Mouse (Mus musculus) inflammation-experienced regulatory T-cells, adult 6 months (primary cell): ENCODE measurements around the gene Slc44a5. TPM values are rescaled to one million over a fixed set of nuclear protein-coding genes. Genes with fewer than 3 reads are reported as not detected.

ENCODE experiments used
- ATAC-seq: one replicate; pipeline ENCODE4 v1.8.0; 2017
- polyA plus RNA-seq, 3 experiments: library from polyadenylated mRNA; unstranded; fragments of 100-300 nt; shearing (Covaris generic); gene quantifications; one replicate each; pipeline ENCODE4 v1.2.1; 2017

Slc44a5 gene
- polyA plus RNA-seq, 3 experiments from 2014 or later = not detected

DNA sequence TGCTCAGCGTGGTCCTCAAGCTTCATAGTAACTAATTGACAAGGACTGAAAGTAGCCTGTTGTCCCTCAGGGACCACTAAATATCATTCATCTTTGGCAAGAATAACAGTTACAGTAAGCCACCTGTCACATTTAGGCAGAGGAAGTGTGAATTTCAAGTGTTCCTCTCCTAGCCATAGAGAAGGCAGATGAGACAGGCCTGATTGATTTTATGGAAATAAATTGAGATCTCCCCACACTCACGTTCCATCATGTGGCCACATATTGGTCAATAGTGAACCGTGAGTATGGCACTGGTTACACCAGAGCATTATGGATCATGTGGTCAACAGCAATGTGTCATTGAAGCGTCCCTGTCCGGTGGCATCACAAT is 199.3 kb downstream of the Slc44a5 start:
- no peak for ATAC-seq

DNA sequence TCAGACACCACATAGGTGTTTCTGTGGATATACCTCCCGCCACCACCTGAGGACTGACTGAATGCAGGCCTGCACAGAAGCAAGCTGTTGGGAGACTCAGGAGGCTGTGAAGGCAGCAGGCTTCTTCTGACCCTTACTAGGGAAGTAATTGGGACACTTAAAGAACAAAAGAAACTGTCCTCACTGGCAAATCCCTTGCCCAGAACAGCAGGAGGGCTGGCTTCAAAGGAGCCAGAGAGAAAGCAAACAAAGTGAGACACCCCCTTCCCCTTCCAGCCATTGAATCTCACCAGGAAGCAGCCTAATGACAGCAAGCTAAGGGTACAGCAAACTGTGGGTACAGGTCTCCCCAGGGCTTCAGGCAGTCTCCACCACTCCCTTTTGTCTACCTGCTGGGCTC is 200.3 kb downstream of the Slc44a5 start:
- no peak for ATAC-seq

DNA sequence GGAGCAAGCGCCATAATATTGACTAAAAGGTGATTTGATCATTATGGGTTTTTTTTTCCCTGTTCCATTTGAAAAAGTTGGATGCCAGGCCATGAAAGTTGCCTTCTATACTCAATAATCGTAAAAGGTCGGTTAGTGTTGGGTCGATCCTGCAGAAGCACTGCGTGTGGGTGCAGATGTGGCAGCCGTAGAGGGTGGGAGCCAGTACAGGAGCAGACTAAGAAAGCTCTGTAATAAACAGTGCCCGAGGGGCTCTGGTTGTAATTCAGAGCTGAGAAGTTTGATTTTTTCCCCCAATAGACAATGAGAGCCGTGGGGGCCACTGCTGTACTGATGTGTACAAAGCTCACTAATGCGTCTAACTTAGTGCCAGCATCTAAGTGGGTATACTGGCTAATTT is 200.8 kb downstream of the Slc44a5 start:
- no peak for ATAC-seq

DNA sequence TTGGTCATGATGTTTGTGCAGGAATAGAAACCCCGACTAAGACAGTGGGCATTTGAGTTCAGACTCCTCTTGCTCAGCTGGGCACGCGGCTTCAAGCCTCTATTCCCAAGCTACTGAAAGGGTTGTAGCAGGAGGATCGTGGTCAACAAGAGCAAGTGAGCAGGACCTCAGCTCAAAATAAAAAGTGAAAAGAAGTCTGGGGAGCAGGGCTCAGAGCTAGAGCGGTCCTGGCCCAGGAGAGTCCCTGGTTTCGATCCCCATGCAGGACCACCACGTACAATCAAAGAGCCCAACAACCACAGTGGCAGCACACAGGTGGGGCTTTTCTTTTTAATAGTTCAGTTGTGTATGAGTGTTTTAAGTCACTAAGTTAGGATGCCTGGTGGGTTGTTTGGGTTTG is 201.5 kb downstream of the Slc44a5 start:
- ATAC-seq = no peak

DNA sequence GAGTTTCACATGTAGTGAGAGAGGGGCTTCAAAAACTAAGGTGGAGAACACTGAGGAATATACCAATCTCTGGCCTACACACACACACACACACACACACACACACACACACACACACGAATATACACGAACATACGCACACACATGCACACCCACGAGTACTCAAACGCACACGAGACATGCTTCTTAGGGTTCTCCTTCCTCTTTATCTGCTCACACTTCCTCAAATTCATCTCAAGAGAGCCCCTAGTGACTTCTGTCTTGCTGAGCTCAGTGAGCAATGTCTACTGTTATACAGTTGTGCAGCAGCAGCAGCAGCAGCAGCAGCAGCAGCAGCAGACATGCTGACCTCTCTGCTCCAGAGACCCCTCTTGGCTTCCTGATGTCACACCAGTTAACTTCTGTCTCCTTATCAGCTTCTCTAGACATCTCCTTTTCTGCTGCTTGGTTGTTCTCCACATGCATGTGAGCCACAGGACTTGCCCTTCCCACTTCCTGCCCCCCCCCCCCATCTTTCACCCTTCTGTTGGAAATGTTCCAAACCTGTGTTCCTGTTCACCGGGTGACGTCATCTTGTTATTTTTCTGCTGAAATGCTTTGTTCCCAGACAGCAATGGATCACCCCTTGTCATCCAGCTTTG is 204.5 kb downstream of the Slc44a5 start:
- no peak for ATAC-seq

DNA sequence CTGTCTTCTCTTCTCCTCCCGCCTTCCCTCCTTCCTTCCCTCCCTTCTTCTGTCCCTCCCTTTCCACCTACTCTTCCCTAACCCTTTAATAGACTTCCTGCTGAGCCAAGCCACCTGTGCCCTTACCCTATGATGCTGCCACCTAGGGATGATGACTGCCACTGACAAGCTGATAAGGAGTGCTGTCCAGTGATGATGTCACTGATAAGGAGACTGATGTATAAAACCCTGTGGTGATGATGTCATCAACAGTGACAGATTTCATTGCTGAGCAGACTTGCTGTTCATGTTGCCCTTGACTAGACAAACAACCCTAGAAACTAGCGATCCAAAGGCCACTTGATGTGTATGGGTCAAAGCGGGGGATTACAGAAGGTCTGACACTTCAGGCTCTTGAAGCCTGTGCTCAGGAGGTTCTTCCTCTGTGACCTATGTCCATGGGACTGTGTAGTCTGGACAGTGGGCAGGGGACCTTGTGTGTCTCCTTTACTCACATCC is 206.2 kb downstream of the Slc44a5 start:
- no peak for ATAC-seq

DNA sequence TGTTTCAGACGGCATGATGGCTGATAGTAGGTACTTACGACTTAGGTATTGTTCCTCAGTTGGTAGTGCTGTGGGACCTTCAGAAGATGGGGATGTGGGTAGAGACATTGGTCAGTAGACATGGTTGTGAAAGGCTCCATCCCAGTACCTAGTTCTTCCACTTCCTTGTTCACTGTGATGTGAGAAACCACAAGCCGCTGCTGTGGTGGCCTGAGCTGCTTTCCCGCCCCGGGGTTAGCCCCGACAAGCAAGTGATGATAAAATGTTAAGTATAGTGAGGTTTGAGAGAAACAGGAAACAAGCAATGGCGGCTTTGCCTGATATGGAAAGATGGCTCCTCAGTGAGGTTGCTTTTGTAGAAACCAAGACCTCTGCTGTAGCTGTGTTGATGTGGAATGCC is 209.8 kb downstream of the Slc44a5 start:
- no peak for ATAC-seq

DNA sequence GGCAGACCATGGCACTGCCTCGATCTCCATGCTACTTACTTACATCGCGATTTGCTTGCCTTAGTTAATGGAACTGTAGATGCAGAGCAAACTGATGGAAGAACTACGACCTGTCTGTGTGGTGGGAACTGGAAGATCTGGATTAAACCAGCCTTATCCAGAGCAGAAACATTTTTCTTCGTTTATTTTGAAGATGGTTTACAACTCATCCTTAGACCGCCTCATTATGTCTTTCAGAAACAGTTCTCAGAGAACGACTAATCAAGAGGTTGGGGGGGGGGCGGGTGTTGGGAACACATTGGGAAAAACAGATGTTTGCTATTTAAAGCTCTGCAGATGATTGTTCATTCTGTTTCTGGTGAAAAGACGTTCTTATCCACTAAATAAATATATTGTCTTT is 210.7 kb downstream of the Slc44a5 start:
- no peak for ATAC-seq

DNA sequence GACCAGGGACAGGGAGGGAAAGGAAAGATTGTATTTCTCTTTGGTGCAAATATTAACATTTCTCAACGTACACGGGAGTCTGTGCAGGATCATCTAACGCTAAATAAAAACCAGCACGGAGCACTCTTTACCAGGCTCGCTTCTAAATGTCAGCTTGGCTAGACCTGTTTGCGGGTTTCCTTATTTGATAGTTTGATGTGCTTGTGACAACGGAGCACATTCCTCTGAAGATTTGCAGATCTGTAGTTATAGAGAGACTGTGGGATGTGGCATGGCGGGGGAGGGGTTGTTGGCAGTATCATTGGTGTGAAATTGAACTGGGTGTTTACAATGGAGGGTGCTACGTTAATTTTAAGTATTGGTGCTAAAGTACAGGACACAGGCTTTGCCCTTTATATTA is 215.4 kb downstream of the Slc44a5 start:
- ATAC-seq = no peak

DNA sequence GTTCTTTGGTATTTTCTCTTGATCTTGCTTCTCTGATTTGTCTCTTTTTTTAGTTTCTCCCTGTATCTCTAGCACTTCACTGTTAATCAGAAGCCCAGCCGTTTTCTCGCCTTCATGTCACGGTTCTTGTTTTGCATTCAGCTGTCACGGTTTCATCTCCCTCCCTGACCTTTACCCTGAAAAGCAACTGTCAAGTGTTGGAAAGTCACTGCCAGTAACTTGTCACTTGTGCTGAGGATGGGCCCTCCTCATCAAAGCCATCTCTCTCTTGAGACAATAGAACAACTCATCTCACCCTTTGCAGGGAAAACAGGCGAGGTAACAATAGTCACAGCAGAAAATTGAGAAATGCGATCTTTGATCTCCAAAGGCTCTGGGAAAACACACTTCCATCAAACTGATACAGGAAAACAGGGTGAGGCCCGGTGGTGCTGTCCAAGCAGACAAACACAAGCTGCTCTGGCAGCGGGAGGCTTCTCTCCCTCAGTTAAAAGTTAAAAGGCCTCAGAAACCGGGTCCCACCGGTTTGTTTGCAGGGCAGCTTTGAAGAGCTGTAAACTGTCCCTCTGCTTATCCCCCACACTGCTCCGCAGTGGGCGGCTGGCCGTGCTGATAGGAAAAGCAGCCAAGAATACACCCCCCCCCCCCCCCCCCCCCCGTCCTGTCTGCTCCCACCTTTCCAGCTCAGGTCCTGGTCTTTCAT is 219.2 kb downstream of the Slc44a5 start:
- no peak for ATAC-seq

DNA sequence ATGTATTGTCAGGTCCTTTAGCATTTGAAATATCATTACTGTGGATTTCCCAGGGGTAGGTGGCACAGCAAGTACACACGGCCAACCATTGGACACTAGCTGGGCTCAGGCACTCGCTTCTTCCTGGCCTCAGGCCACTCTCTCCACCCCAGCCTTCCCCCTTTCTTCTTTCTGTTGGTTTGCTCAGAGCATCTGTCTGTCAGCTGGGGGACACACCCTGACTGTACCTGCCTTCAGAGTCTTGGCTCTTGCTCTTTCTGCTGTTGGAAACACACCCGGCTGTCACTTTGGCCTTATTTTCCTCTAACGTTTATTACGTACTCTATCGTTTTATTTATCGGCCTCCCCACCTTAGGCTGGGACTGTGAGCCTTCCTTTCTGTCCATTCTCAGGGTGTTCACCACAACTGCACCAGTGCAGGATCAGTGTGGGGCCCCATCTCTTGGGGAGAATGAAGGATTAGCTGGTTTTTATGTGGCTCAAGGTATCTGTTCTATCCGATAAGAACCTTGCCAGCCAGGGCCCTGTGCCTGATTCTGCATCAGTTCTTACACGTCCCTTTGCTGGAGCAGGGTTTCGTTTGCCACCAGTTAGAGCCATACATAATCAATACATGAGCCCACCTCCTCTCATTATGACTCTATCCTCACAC is 220.1 kb downstream of the Slc44a5 start:
- no peak for ATAC-seq

DNA sequence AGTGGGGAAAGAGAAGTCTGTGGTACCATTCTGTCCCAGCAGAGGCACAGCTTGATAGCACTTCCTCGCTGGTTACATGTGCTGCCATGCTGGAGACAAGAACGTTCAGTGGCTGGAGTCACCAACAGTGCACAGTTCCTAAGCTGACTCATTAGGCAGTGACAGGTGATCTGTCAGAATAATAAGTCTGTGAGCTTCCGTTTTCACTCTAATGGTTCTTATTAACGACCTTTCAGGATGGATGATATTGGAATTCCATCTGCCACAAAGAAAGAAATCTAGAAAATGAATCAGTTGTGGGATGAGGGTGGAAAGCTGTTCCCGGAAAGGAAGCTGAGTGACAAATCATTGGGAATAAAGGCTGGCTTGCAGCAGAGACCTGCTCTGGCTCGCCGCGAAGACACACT is 227.2 kb downstream of the Slc44a5 start:
- no peak for ATAC-seq

DNA sequence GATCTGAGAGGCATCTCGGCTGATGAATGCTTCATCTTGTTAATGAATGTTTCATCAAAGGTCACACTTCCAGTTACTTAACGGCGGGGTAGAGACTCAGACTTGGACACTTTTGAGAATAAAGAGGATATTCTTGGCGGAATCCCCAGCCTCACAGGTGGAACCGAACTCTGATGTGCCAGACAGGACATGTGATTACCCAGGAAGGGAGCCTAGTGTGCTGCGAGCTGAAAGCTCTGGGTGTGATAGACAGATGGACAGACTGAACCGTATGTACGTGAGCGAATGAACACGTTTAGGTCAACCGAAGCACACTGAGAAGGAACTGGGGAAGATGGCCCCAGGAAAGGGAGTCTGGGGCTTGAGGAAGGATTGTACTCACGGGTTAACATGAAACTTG is 228.6 kb downstream of the Slc44a5 start:
- no peak for ATAC-seq

DNA sequence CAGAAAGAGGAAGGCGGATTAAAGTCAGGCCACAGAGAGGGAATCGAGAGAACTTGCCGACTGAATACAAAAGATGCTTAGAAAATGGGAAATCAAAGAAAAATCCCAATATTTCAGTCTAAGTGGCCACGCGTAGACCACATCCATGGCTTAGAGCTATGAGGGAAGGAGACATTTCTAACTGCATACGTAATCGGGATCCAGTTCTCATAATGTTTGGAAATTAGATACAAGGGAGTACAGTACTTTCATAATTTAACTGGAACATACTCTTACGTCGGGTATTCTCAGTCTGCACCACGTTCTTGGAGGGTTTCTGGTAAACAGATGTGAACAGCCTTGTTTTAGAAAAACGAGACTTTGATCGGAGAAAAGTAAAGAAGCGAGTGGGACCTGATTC is 229.1 kb downstream of the Slc44a5 start:
- ATAC-seq = no peak

DNA sequence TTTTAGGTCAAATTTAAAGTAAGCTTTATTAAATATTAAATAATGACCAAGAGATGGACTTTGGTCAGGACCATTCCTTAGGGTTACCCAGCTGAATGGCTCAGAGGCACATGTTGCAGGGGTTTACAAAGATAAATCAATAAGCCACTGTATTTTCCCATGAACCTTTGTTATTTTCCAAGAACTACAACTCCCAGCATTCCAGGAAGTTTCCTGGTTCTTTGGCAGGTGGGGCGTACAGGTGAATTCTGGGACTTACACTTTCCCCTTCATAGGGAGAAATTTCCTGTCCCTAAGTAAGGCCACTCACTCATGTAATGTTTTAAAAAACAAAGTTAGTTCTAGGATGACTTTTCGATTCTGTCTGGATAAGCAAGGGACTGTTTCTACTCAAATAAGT is 235.2 kb downstream of the Slc44a5 start:
- no peak for ATAC-seq

DNA sequence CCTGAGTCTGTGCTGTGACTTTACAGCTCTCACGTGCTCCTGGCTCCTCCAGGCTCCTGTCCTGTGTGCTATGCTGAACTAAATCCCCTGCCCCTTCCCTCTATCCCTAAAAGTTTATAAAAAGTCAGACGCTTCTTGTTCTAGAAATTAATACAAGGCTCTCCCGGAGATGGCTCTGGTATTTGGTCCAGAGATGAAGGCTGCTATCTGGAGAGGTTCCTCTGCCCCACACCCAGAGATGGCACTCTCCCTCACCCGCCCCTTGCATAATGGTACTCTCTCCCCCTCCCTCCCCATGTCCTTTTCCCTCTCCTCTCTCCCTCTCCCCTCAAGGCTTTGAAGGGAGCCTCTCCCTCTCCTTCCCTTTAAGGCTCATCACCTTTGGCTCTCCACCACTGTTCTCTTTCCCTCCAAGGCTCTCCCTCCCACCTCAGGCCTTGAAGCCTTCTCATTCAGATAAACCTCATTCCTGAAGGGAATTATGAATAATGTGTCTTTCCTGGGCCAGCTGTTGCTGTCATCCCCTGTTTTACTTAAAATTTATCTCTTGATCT is 236.0 kb downstream of the Slc44a5 start:
- ATAC-seq = no peak

DNA sequence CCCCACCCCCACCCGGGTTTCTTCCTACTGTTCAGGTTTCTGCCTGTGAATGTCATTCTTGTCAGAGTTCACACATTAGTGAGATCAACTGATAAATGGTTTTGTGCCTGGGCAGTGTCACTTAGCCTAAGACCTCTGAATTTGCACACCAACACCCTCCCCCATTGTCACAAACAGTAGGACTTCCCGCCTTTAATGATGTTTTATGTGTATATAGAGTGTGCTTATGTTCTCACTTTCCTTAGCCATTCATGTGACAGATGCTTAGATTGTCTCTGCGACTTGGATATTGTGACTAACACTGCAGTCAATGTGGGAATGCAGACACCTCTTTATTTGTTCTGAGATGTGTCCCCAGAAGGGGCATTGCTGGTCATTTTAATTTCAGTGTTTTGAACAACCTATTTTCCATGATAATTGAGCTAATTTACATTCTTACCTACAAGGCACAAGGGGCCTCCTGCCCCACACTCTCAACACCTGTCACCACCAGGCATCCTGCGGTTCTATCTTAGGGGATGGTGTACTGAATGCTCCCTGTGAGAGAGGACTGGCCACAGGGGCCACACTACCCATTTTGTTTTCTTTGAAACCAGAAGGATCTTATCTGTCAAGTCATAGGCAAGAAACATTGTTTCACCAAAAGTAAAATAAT is 236.7 kb downstream of the Slc44a5 start:
- ATAC-seq = no peak

DNA sequence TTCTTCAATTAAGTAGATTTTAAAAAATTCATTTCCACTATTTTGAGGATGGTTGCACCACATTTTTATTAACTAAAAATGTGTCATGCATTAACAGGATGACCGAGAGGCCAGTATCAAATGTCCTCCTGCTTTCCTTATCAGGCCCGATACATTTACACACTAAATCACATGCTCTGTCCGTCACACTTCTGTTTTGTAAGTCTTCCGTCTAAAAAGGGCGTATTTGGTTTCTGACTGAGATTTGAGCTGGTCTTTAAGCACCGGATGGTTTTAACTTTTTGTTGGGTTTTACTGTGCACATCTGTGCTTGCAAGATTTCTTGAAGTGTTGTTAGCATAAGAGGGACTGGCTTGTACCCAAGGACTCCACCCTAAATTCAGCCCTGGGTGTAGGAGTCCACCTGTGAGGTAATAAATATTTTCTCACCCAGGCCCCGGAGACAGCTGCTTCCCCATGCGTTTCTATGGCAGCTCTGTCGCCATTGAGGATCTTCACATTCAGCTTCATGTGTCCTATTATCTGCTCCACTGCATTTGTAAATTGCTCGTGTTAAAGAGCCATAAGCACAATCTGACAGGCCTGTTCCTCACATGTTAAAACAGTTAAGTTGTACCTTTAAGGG is 237.3 kb downstream of the Slc44a5 start:
- no peak for ATAC-seq

DNA sequence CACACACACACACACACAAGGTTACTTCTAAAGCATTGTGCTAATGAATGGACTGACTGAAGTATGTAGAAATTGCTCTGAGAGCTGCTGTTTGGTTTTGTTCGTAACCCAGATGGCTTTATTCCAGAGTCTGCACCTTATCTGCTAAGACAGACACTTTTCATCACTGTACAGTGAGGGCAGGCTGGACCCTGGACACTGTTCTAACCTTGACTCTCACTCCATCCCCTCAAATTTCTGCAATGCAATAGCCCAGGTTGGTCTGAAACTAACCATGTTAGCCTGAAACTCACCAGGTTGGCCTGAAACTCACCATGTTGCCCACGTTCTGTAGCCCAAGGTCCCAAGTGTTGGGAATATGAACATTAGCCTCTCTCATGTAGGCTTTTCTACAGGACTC is 239.3 kb downstream of the Slc44a5 start:
- no peak for ATAC-seq

DNA sequence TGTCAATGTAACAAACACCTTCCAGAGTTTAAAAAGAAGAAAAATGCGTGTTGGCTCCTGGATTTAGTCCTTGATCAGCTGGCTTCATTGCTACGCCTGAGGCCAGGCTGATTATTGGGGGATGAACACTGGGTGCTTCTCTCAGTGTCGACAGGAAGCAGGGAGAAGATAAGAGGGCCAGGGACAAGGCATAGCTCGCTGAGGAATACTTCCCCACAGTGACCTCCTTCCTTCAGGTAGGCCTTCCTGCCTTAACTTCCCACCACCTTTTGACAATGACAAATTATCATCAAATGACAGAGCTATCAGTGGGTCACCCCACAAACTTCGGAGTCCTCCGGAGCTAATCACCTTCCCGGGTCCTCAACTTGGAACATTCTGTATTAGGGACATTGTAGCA is 242.1 kb downstream of the Slc44a5 start:
- no peak for ATAC-seq

DNA sequence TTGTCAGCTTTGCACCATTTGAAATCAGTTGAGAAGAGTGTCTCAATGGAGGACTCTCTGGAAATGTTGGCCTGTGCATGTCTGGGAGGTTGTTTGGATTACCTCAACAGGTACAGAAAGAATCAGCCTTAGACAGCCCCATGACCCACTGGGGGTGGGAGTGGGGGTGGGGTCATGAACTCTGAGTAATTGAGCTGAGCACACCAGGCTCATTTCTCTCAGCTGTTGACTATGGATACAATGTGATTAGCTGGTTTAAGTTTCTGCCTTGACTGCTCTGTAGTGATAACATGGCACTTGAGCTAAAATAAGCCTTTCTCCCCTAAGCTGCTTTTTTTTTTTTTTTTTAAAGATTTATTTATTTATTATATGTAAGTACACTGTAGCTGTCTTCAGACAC is 242.5 kb downstream of the Slc44a5 start:
- ATAC-seq = no peak

DNA sequence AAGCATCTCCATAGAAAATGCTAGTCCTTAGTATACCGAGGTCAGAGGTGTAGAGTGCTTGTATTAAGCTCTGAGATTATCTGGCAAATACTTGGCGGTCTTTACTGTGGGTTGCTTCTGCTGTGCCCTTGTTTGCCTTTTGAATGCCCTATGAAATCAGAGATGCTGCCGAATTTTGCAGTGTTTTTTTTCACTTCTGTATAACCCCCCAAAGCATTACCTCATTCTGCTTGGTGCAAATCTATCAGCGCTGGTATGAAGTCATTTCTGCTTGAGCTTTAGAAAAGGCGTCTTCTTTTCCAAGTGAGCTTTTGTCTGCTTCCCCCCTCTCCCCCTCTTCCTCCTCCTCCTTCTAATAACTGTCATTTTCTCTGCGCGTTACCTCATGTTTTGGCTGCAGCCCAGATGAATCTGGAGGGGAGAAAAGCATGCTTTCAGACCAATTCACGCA is 248.9 kb downstream of the Slc44a5 start:
- ATAC-seq = no peak

DNA sequence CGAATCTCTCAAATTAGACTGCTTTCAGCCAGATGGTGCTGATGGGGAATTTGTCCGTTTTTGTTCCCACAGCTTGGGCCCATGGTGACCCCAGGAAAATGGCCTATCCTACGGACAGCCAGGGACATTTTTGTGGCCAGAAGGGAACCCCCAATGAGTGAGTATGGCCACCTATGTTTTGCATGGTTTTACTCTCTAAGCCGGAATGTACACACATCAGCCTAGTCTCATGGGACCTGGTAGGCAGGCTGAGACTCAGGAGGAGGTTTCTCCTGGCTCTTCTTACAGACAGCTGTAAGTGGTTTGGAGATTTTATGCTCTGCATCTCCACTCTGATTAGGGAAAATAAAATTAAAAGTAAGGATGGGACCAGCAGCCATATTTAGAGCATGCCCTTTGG is 249.5 kb downstream of the Slc44a5 start:
- no peak for ATAC-seq
